Mouse (Mus musculus): Measurements from ENCODE around the gene Ccdc170.

DNA sequence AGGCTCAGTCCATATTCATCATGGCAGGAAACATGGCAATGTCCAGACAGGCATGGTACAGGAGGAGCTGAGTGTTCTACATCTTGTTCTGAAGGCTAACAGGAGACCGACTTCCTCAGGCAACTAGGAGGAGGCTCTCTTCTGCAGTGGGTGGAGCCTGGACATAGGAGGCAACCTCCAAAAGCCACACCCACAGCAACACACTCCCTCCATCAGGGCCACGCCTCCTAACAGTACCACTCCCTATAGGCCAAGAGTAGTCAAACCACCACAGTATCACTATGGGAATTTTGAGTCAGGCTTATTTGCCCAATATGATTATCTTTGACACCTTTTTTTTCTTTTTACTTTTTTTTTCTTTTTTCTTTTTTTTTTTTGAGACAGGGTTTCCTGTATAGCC, 22.1 kb upstream of the Ccdc170 start:
- TF ChIP-seq GATA1 (IDR thresholded peaks at IDR 0.05; ENCODE audit: borderline replicate concordance, low read length): no peak
- TF ChIP-seq FLI1 (IDR thresholded peaks at IDR 0.05; ENCODE audit: low read length): no peak
